Mouse (Mus musculus): ENCODE measurements around the gene Acd. TPM values are rescaled to one million over a fixed set of nuclear protein-coding genes. Genes with fewer than 3 reads are reported as not detected.

Acd gene
- total RNA-seq (2015) (40.1 and 56.7 TPM in 2 replicates), total RNA-seq (2017) (21.4 and 28.1 TPM in 2 replicates)

DNA sequence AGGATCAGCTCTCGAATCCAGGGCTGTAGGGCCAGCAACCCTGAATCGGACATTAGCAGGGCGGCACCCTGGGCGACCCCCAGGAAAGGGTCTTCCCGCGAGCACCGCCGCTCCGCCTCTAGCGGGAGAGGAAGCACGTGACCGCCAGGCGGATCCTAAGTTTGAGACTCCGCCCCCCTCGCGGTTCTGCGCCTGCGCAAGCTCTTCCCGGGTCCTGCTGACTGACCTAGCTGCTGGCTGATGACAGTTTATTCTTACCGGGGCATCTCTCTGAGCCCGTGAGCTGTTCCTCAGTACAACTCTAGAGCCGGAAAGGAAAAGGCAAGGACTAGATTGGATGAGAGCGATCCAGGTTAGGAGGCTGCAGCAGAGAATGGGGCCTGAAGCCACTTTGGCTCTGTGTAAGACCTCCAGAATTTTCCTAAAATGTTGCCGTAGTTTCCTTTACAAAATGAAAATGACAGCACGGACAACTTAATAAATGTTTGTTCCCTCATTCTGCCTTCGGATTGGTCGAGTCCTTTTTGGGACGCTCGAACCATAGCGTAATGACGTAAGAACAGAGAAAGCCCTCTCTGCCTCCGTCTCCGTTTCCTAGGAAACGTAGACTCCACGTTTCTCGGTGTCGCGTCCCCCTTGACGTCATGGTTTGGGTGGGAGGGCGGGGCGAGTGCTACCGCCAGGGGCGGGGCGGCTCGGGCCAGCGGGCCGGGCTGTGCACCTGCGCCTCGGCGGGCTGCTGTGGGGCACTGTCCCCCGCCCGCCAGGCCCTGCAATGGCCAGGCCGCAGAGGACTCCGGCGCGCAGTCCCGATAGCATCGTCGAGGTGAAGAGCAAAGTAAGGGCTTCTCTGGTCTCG lies at the start of gene Acd, which contains the start of gene Pard6a:
Acd (minus strand) TSS at position 137 of the 859 bp plus-strand sequence.
Pard6a (plus strand) TSS at position 183 of the 859 bp plus-strand sequence.
- peak; percentile 78 for ATAC-seq (replicated peaks; ENCODE audit: poor library complexity)

DNA sequence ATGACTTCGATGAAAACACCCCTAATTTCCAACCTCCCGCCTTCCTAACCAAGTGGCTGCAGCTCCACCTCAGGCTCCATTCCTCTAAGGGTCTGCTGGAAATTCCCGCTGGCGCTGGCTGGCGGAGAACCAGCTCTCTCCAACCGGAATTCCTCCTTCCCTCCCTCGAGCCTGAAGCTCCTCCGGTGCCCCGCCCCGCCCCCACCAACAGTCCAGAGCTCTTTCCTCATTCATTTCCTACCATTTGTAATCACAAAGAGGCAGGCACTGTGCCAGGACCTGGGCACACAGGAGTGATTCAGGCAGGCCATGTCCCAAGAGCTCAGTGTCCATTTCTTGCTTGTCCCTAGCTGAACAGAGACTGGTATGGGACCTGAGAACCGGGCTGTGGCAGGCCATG lies 49.7 kb upstream of the Acd start:
- ATAC-seq (replicated peaks; ENCODE audit: poor library complexity) = peak; percentile 54

DNA sequence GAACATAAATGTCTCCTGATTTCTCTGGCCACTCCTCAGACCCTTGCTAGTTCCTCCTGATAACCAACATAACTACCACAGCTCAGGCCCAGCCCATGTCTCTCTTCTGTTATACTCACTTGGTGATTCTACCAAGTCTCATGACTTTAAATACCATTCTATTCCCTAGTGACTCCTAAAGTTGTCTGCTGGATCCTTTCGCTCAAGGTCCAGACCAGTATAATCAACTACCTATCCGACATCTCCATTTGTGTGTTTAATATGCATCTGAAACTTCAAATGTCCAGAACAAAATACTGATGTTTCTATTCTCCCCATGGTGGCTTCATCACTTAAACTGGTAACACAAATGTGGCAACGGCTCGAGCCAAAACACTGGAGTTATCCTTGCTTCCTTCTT lies 42.4 kb upstream of the Acd start:
- no peak for ATAC-seq (replicated peaks; ENCODE audit: poor library complexity)

DNA sequence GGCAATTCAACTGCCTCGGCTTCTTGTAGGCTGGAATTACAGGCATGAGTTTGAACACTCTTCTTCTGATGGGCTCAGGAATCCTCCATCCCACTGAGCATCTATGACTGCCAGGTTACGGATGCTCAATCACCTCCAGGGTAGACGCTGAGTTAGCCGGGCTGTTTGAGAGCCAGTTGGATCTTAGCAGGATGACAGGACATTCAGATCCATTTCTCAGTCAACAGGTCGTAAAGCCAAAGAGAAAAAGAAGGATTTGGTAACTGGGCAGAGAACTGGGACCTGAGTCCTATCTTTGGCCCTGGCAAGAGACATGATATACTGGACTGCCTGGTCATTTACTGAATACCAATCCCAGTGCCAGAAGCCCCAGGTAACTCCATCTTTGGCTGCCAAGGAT lies 38.3 kb upstream of the Acd start:
- ATAC-seq (replicated peaks; ENCODE audit: poor library complexity) = no peak

DNA sequence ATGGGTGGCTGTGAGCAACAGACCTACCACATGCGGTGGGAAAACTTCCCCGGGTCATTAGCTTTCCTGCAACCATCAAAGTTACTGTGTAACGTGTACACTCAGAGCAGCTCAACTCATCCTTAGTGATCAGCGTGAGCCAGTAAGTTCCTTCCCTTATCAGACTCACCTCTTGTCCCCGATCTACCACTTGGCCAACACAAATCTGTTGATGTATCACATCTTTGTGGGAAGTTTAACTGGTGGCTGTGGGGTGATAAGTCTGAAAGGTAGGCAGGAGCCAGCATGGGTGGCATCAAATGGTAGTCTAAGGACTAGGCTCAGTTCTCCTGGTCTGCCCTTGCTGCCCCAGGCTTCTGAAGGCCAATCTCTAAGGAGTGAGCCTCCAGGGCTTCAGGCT lies 31.3 kb upstream of the Acd start:
- peak; percentile 80 for ATAC-seq (replicated peaks; ENCODE audit: poor library complexity)

DNA sequence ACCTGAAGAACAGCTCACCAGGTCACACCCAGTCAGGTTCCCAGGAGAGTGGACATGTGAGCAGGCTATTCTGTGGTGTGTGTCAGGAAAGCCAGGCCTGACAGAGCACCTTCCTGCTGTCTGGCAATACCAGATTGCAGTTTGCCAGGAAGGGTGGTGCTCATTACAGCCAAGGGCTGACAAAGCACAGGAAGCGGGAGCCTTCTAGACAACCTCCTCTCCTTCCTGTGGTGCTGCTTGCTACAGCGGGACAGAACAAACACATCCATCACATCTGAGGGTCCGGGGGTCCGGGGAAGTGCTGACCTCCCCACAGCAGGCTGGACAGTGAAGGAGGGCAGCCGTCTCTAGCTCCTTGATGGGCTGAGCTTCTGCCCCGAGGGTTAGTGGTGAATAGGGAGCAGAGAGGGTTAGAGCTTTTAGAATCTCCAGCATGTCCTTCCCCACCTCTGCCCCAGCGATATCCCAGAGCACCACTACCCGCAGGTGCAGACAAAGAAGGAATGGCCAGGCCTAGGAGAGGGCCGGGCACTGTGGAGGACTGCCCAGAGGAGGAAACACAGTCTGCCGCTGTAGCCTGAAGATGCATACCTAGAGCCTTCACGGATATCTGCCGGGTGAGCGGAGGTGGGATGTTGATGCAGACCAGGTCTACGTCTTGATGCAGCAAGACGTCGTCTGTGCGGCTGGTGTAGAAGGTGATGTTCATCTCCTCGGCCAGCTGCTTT lies 26.7 kb upstream of the Acd start:
- peak; percentile 84 for ATAC-seq (replicated peaks; ENCODE audit: poor library complexity)

DNA sequence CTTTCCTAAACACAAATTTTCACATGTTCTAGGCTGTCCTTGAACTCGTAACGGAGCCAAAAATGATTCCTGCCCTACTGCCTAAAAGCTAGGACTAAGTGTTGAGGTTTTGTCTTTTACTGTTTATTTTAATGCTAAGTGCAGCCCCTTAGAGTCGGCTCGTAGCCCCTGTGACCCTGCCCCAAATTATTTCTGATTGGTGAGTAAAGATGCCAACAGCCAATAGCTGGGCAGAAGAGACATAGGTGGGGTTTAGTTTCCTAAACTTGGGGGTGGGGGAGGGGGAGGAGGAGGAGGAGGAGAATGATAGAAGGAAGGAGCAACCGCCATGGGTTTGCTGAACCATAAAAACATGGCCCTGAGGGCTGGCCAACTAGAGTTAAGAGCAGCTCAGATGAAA lies 24.8 kb upstream of the Acd start:
- no peak for ATAC-seq (replicated peaks; ENCODE audit: poor library complexity)

DNA sequence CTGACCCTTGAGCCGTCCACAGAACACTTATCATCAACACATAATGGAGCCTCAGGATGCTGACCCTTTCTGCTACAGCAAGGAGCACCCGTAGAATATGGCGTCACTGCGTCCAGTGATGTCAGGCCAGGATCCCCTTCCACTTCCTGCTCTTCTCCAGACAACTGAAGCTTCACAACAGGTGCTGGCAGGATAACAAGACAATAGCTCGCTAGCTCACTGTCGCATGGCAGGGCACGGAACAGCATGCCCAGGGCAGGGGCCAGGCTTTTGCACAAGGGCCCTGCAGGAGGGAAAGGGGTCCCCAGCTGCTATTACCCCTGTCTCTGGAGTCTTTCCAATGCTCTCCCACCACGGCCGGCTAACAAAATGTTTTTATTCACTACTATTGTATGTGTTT lies 22.0 kb upstream of the Acd start:
- no peak for ATAC-seq (replicated peaks; ENCODE audit: poor library complexity)

DNA sequence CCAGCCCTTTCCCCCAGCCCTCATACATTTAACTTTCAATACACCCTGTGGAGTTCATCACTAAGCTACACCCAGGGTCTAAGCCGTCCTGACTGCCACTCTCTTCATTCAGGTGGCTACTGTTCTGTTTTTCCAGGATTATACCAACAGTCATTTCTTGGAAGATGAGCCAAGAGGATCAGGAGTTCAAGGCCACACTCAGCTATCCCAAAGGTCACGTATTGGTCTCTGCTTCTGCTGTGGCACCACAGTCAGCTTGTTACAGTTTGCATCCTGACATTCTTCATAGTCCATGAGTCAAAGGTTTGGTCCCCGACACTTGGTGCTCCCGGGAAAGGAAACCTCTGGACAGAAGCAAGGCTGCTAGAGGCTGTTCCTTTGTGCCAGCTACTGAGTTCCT lies 18.7 kb upstream of the Acd start:
- ATAC-seq (replicated peaks; ENCODE audit: poor library complexity) = no peak

DNA sequence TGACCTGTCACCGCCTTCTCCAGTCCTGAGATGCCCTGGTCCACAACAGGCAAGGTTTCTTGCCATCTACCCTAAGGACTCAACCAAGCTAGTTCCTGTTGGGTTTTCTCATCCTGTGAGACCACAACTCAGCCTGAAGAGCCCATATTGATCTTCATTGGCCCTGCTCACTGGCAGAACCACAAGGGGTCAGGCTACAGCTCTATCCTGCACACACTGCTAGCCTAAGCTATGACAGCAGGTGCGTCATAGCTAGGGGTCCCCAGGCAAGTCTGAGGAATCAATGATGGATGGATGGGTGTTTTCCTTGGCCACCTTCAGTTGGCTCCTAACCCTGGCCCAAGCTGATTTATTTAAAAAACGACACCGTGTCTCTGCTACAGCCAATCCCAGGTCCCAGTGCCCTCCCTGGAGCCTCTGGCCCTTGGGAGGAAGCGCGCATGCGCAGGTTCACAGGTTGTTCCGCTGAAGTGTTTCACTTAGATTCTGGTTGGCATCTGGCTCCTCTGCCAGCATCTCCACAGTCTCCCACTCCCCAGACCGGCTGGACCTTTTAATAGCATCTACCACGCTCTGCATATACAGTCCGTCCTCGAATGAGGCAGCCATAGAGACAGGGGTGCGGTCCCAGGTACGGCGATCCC lies 15.5 kb upstream of the Acd start:
- no peak for ATAC-seq (replicated peaks; ENCODE audit: poor library complexity)

DNA sequence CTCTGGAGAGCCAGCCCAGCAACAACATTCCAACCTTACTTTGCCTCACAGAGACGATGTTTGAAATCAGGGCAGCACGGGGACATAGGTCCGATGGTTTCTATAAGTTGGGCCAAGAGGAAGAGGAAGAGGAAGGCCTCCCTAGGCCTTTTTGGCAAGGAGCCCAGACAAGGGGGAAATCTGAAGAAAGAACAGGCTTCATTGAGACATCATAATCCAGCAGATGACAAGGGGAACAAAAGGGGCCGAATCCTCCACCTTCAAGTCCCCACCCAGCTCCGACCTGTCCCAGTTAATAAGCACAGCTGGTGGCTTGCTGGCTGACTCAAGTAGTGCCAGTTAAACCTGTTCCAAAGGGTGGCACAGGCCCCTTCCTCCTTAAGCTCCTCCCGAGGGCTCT lies 14.1 kb upstream of the Acd start:
- peak; percentile 59 for ATAC-seq (replicated peaks; ENCODE audit: poor library complexity)

DNA sequence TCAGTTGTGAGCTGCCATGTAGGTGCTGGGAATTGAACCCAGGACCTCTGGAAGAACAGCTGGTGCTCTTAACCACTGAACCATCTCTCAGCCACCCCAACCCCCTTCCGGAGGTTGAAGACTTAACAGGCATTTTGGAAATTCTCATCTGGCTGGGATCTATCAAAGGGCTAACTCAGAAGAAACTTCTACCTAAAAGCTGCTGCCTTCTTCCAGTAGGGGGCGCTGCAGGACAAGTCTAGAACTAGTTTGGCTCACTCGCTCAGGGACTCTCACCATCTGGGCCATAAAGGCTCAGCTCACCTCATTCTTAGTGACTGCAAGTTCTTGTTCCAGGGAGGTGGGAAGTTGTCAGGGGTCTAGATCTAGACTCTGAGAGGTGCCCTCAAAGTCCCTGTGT lies 13.2 kb upstream of the Acd start:
- ATAC-seq (replicated peaks; ENCODE audit: poor library complexity) = peak; percentile 88

DNA sequence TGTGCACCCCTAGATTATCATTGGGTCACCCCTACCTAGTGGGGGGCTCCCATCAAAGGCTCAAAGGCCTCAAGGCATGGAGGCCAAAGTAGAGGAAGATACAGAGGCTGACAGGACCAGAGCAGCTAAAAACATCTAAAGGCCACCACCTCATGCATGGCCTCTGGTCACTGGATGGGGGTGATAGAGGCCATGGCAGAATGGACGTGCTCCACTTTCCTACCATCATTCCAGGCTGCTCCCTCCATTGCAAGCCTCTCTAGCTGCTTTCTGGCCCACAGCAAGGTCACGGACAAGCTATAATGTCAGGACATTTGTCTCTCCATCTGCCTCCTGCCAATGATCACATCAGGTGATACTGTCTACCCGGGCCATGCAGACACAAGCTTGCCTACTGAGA lies 11.4 kb upstream of the Acd start:
- no peak for ATAC-seq (replicated peaks; ENCODE audit: poor library complexity)

DNA sequence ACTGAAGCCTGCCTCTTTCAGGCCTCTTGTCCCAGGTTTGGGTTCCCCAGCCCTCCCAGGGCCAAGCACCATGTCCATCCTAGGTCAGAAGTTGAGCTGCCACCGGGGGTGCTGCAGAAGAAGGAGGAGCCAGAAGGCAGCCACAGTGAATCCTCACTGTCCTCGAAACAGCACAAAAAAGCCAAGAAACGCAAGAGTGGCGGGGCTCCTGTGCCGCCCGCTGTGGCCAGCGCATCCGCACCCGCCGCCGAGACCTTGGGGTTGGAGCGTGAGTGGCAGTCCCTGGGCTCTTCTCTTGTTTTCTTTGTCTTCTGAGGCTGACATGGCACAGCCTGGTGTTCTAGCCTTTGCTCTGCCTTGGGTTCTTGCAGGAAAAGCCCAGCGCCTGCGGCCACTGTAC lies 8.4 kb upstream of the Acd start:
- no peak for ATAC-seq (replicated peaks; ENCODE audit: poor library complexity)

DNA sequence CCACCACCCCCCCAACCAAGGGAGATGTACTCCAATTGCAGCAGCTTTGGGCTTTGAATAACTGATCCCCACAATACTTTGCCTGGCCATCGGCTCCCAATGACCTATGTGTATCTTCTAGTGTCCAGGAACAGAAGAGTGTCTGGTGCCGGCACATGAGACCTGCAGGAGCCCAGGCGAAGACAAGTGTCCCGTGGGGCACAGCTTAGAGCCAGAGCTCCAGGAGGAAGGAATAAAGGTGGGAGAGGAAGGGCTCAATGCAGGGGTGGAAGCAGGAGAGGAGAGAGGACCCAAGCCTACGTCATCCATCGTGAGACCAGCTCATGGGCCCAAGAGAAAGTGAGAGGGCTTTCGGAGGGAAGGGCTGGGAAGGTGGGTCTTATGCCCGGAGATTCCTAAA lies 7.8 kb upstream of the Acd start:
- ATAC-seq (replicated peaks; ENCODE audit: poor library complexity) = no peak

DNA sequence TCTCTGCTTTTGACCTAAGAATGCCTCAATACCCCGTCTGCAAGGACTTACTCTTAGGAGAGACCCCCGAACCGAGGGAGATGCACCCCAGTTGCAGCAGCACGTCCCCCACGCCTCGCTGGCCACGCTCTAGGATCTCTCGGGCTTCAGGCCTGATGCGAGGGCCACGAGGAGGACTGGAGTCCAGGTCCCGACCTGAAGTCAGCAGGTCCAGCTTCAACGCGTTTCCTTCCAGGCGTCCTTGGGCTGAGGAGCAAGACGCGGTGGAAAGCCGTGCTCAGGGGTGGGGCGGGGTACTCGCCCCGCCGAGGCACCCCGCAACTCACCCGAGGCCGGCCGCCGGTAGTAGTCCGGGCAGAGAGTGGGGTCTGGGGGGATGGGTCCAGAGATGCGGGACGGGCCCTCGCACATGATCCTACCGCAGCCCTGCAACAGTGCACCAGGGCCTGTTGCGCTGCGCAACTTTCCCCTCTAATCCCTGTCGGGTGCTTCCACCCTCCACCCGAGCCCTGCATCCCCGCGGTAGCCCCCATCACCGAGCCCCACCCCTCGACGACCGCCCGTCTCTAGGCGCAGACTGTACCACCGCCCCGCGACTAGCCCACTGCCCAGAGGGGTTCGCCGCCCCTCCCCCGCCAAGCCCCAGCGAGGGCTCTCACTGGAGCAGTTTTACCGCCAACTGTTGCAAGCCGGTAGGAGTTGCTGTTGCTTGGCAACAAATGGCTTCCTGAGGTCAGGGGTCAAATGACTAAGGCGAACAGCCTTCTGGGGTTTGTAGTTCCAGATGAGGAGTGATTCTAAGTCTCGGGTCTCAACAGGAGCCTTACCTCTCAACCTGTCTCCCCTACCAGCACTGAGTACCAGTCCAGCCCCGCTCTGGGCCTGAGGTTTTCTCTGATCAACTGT lies 6.8 kb upstream of the Acd start, which contains the start of the genes 4933405L10Rik and Enkd1:
4933405L10Rik (plus strand) TSS at position 158 of the 906 bp plus-strand sequence.
Enkd1 (minus strand) TSS at position 713 of the 906 bp plus-strand sequence.
- ATAC-seq (replicated peaks; ENCODE audit: poor library complexity) = peak; percentile 92

DNA sequence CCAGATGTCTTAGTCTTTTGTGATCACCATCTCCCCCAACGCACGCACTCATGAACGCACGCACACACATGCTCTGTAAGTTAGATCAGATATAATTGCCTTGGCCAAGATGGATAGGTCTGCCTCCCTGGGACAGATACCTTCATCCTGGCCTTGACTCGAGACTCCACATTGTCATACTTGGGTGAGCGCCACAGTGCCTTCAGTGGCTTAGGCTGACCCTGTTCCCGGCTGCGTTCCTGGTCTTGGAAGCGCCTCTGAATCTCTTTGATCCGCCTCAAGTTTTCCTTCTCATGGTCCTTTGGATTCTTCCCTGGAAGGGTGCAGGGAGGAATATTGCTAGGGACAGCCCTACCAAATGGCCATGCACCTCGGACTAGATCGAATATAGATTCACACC lies 5.5 kb upstream of the Acd start:
- ATAC-seq (replicated peaks; ENCODE audit: poor library complexity) = no peak

DNA sequence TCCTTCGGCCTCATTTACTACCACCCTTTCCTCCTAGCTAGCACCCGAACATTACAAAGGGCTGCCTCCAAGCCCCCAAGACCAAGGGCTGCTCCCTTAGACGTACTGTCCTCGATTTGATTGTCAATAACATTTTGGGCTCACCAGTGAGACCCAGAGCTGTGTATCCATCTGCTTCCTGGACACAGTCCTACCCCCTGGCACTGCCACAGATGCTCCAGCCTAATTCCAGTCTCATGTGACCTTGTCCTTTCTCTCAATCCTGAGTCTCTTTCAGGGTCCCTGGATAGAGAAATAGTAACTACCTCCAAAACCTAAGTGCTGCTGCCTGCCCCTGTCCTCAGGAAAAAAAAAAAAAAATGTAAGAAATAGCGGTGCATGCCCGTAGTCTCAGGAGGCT lies 4.1 kb upstream of the Acd start:
- no peak for ATAC-seq (replicated peaks; ENCODE audit: poor library complexity)

DNA sequence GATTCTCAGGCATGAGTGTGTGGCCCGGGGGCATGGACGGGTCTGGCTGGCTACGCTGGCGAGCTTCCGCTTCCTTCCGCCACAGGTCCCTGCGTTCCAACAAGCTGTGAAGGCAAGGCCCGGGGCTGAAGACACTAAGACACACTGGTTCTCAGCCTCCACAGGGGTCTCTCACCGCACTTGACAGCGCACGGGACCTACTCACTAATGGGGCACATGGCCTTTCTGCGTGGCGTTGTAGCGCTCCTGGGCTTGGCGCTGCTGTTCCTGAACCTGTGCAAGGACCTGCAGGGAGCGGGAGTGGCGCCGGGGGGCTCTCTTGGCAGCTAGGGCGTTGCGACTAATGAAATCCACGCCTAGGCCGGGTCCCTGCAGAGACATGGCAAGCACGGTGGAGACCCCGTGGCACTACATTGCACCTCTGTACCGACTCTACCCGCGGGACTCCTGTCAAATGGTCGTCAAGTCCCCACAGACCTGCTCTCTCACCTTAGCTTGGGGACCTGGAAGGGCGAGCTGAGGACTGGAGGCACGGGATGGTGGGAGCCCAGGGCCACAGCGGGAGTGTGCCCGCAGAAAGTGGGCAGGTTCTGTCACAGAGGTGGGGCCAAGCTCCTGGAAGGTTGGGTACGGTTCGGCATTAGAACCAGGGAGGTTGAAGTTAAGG lies 3.4 kb upstream of the Acd start:
- ATAC-seq (replicated peaks; ENCODE audit: poor library complexity) = no peak
